Mouse (Mus musculus): ENCODE measurements at regions not wholly inside any gene's neighbourhood (a gene's known extent, or its start where the extent isn't known, plus 50 kb on each side); places are given as distances from the start of the nearest gene placed in this dataset.
"Not testable (repeated sequence)": the region's sequence is repeated elsewhere in the genome, so short reads cannot be mapped to it uniquely, and the experiment has no call there.

DNA sequence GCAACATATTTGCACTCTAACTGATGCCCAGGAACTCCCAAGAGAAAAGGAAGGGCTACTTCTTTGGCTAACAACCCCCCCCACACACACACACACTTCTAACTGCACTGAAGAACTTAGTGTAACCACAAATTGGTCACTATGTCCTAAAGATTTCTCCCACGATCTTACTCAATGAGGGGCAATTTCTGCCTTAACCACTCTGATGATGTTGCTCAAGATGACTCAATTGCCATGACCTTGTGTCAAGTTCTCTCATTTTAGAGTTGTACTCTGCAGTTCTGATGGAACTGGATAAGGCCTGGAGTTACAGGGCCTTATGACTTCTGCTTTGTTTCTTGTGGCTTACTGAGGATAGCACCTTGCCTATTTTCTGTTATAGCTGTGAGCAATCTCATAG is 81.7 kb downstream of the Sem1 start:
- no peak for DNase-seq

GRCm38 (mm10) chr6:6496336-6496735 is 82.1 kb downstream of the Sem1 start:
- no peak for DNase-seq

GRCm38 (mm10) chr6:6488191-6488590 is 90.3 kb downstream of the Sem1 start:
- DNase-seq = no peak

- not testable (repeated sequence) for DNase-seq
Measured at GRCm38 (mm10) chr6:6481596-6481995, 96.9 kb downstream of the Sem1 start.

DNA sequence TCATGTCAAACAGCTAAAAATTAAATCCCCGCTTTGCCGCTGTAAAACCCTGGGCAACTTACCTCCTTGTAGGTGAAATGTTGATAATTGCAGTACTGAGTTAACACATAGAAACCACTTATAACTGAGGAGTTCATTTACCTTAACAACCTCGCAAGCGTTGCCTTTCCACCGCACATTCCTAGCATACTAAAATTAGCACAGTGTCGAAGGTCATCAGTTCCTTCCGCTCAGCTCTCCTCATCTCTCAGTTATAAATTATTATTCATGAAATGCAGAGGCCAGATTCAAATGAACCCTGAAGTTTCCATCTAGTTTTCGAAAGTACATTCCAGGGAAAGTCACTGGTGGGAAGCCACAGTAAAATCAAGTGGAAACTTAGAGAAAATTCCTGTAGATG is 108.1 kb downstream of the Sem1 start:
- DNase-seq = no peak

GRCm38 (mm10) chr6:6467526-6467925 is 110.9 kb downstream of the Sem1 start:
- DNase-seq = no peak

GRCm38 (mm10) chr6:6466231-6466630 is 112.2 kb downstream of the Sem1 start:
- DNase-seq = no peak

DNA sequence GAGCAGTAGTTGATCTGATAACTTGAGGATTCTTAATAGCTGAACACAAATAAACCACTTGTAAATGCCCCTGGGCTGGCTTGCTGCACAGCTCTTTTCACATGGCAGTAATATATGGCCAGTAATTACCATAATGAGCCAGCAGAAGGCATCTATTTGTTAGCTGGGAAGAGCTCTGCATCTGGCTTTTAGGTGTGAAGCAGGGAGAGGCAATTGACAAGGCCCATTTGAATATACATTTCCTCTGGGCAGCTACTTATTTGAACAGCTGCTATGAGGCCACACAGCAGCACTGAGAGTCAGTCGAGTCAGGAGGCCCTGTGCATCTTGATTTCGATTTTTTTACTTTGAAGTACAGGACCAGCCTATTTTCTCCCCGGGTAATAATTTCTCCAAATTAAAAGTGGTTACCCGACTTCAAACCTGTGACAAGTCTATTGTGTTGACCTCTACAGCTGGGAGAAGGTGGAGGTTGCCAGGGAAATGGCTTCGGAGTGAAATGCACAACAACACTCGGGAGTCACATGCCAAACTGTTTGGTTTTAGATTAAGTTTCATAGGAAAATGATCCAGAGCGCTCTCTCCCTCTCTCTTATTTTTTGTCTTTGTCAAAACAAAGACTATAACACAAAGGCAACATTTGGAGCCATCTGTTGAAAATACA is 114.5 kb downstream of the Sem1 start:
- no peak for DNase-seq

DNA sequence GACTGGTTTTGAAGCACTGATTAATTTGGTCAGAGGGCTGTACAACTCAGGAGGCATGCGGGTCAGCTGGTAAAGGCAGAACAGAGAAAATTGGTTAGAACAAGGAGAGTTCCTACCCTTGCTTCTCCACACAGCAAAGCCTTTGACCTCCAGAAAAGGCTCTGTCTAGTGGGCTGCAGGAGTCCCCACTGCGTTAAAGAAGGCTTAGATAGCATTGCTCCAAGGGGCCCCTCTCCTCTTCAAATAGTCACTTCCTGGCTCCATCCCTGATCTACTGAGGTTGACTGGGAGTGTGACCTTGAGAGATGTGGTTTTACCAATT is 118.6 kb downstream of the Sem1 start:
- no peak for DNase-seq

GRCm38 (mm10) chr6:6459006-6459917 is 119.2 kb downstream of the Sem1 start:
- no peak for DNase-seq

- no peak for DNase-seq
Measured at GRCm38 (mm10) chr6:6457726-6458125, 120.7 kb downstream of the Sem1 start.

DNA sequence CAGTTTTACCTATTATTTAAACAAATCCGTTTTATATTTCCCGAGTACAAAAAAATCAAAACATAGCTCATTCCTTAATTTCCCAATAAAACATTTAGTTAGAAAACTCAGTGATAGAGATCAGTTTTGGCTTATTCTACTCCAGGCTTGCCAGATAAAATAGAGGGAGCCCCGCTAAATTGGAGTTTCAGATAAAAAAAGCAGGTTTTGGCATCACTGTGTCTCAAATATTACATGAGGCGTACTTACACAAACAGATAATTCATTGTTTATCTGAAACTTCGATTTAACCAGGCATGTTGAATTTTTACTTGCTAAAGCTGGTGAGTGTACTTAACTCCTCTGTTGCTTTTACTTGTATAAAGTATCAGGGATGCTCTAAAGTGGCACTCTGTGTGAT is 121.5 kb downstream of the Sem1 start:
- DNase-seq = no peak

DNA sequence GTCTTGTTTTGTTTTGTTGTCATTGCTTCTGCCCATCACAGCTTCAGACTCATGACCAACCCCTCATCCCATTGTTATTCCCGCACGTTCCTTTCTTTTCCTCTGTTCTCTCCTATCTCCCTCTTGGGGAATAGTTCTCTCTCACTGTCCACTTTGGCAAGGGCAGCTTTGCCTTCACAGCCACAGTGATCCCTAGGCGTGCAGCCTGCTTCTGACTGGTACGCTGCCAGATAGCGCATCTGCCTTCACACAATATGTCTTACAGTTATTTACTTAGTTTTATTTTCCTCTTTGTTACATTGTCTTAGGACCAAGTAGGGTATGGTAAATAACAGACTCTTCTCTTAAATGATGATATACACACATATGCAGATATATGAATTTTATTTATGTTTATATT is 122.9 kb downstream of the Sem1 start:
- no peak for DNase-seq

- DNase-seq = no peak
Measured at GRCm38 (mm10) chr6:6454396-6454795, 124.1 kb downstream of the Sem1 start.

GRCm38 (mm10) chr6:6434855-6435254 is 143.6 kb downstream of the Sem1 start:
- DNase-seq = no peak

GRCm38 (mm10) chr6:6434261-6434802 is 144.1 kb downstream of the Sem1 start:
- no peak for DNase-seq

DNA sequence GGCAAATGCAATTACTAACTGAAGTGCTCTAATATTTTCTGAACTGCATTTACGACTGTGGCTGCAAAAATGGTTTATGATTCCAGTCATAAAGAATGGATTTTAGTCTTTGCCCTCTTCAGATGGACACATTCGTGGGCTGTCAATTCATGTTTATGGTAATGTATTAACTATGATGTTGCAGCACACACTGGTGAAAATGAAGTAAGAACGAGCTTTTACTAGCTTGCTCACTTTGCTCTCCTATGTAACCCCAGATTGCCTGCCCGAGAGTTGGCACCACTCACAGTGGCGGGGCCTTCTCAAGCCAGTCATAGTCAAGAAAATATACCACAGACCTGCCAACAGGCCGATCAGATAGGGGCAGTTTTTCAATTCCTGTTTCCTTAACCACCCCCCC is 145.3 kb downstream of the Sem1 start:
- no peak for DNase-seq

DNA sequence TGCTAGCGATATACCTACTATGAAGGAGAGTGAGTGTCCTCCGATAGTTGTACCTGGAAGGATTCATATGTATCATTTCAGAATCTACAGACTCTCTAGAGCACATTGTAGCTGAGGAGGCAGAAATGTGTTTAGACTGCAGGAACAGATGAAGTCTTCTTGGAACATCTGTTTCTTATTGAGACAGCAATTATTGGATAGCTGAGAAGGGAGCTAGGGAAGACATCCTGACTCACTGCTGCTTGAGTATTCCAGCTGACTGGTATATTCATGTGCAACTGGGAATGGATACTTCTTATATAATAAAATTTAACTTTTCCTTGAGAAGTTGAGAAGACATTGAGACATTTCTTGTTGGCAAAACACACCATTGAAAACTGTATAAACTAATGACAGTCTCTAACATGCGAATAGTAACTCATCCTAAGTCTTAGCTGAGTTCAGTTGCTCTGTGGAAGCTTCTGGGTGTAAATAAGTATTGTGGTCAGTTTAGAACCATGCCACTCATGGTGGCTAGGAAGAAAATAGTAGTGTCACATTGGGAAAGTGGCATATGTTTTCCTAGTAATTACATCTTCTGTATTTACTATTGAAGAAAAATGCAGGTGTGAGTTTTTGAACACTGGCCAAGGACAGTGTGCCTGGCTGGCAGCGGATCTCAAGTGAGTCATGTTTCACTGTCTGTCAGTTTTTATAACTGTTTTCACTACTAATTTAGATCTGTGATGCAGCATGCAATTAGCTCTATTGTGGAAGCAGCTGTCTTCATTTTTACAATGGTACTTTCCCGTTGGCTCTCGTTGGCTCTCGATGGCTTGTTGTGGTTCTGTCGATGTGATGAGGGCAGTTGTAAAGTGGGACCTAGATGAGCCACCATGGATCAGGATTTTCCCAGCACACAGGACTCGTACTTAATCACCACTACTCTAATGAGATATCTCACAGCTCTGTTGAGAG is 163.5 kb downstream of the Sem1 start:
- DNase-seq = no peak

GRCm38 (mm10) chr6:6397997-6398396 is 180.5 kb downstream of the Sem1 start:
- DNase-seq = no peak

DNA sequence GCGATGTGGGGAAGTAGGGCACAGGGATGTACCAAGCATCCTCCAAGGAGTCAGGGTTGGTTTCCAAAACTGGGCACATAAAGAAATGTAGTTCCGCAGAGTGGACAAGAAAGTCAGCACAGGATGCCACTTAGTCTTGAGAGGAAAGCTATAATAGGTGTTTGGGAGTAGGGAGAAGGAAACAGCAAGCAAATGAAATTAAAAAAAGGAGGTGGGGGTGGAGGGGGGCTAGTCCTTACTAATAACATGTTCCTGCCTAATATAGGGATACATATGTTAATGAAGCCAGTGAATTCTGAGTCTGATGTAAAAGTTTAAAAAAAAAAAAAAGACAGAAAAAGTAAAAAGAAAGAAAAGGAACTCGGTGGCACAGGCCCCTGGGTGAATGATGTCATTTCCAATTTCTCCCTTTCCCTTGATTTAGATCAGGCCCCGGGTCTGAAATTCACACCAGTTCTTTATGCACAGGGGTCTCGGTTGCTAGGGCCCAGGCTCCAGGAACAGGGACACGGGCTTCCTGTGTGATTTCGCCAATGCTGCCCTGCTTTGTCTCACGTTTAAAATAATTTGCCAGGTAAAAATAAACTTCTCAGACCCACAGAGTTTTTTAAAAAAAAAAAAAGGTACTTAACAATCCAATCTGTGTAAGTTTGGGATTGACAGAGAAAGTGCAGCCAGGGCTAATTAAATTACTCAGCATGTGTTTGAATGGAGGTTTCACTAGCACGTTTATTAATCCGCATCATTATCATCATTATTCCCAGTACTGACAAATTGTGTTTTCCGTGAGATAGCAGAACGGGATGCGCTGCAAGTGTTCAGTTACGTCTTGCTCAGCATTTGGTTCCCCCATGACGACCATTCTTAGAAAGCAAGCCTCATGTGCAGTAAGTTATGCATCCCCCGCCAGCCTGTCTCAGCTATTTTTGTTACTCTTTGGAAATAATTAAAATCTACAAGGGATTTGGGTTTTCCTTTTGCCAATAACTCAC is 172.8 kb upstream of the Slc25a13 start:
- no peak for DNase-seq

GRCm38 (mm10) chr6:6388835-6389440 is 172.0 kb upstream of the Slc25a13 start:
- DNase-seq = no peak

Data from gastrocnemius, postnatal 10 days (tissue).